Mouse (Mus musculus): ENCODE results near the gene Dydc2.
A peak's percentile ranks its signal among the peaks of the same experiment; 100 is the strongest.
"Not testable (repeated sequence)": the region's sequence is repeated elsewhere in the genome, so short reads cannot be mapped to it uniquely, and the experiment has no call there.

Dydc2 gene

GRCm38 (mm10) chr14:41069108-41069507 lies at the start of gene Dydc2:
Dydc2 (minus strand) TSS chr14:41069208.
- no peak for DNase-seq (ENCODE audit: low read depth, low spot score)

- DNase-seq (ENCODE audit: low read depth, low spot score), result no peak
Measured at GRCm38 (mm10) chr14:41116271-41116670, 47.3 kb upstream of the Dydc2 start.

- no peak for DNase-seq (ENCODE audit: low read depth, low spot score)
Measured at GRCm38 (mm10) chr14:41112944-41113343, 43.9 kb upstream of the Dydc2 start.

- no peak for DNase-seq (ENCODE audit: low read depth, low spot score)
Measured at GRCm38 (mm10) chr14:41111031-41111668, 42.1 kb upstream of the Dydc2 start.

- DNase-seq (ENCODE audit: low read depth, low spot score), result no peak
Measured at GRCm38 (mm10) chr14:41104853-41105444, 35.9 kb upstream of the Dydc2 start, which contains the start of gene Mat1a. Mat1a (plus strand) TSS chr14:41105035.

- no peak for DNase-seq (ENCODE audit: low read depth, low spot score)
Measured at GRCm38 (mm10) chr14:41102269-41102668, 33.3 kb upstream of the Dydc2 start.

GRCm38 (mm10) chr14:41101242-41101641 lies 32.2 kb upstream of the Dydc2 start:
- no peak for DNase-seq (ENCODE audit: low read depth, low spot score)

GRCm38 (mm10) chr14:41100712-41101111 lies 31.7 kb upstream of the Dydc2 start:
- DNase-seq (ENCODE audit: low read depth, low spot score), result no peak

- peak; percentile 60 for DNase-seq (ENCODE audit: low read depth, low spot score)
Measured at GRCm38 (mm10) chr14:41098726-41099125, 29.7 kb upstream of the Dydc2 start.

- no peak for DNase-seq (ENCODE audit: low read depth, low spot score)
Measured at GRCm38 (mm10) chr14:41096296-41096860, 27.4 kb upstream of the Dydc2 start.

GRCm38 (mm10) chr14:41094114-41094513 lies 25.1 kb upstream of the Dydc2 start:
- DNase-seq (ENCODE audit: low read depth, low spot score), result no peak

- DNase-seq (ENCODE audit: low read depth, low spot score), result no peak
Measured at GRCm38 (mm10) chr14:41090777-41091176, 21.8 kb upstream of the Dydc2 start.

GRCm38 (mm10) chr14:41087509-41087908 lies 18.5 kb upstream of the Dydc2 start:
- DNase-seq (ENCODE audit: low read depth, low spot score), result no peak

GRCm38 (mm10) chr14:41082408-41082807 lies 13.4 kb upstream of the Dydc2 start:
- no peak for DNase-seq (ENCODE audit: low read depth, low spot score)

GRCm38 (mm10) chr14:41072944-41073275 lies 3.9 kb upstream of the Dydc2 start:
- no peak for DNase-seq (ENCODE audit: low read depth, low spot score)

- DNase-seq (ENCODE audit: low read depth, low spot score), result peak; percentile 45
Measured at GRCm38 (mm10) chr14:41072229-41072943, 3.4 kb upstream of the Dydc2 start, which contains the start of gene Dydc1. Dydc1 (plus strand) TSS chr14:41072911.

GRCm38 (mm10) chr14:41070343-41070742 lies 1.3 kb upstream of the Dydc2 start:
- DNase-seq (ENCODE audit: low read depth, low spot score), result no peak

- no peak for DNase-seq (ENCODE audit: low read depth, low spot score)
Measured at GRCm38 (mm10) chr14:41066416-41066815, 2.6 kb downstream of the Dydc2 start.

GRCm38 (mm10) chr14:41065168-41065567 lies 3.8 kb downstream of the Dydc2 start:
- no peak for DNase-seq (ENCODE audit: low read depth, low spot score)

- not testable (repeated sequence) for DNase-seq (ENCODE audit: low read depth, low spot score)
Measured at GRCm38 (mm10) chr14:41053190-41053589, 15.8 kb downstream of the Dydc2 start.

- no peak for DNase-seq (ENCODE audit: low read depth, low spot score)
Measured at GRCm38 (mm10) chr14:41052481-41052880, 16.5 kb downstream of the Dydc2 start.

GRCm38 (mm10) chr14:41050471-41050870 lies 18.5 kb downstream of the Dydc2 start:
- DNase-seq (ENCODE audit: low read depth, low spot score), result no peak
